Mouse (Mus musculus) ZHBTc4 (cell line): Measurements from ENCODE around the gene Eif3l.

Experiments used
- DNase-seq: peaks from one replicate; pipeline ENCODE4 v3.0.0-alpha.2; 2011; ENCODE audit warnings: low read depth, low spot score

Eif3l gene

GRCm38 (mm10) chr15:79093083-79093839 lies 18.3 kb downstream of the Eif3l start:
- DNase-seq, result no peak

DNA sequence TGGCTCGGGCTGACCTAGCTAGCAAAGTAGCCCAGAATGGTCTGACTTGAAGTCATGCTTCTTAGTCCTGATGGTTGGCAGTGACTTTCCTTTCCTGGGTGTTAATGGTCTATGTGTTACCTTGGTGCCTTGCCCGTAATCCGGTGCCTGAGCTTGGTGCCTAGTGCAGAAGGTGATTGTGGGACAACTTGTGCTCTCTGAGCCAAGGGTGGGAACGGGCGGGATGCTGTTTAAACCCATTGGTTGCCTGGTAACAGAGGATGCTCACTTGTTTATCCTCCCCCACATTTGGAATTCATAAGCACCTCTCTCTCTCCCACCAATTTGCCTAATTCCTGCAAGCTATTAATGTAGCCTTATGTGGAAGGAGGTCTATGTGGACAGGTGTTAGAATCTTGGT lies 20.5 kb downstream of the Eif3l start:
- DNase-seq, result no peak

- DNase-seq, result no peak
Observed at GRCm38 (mm10) chr15:79096556-79096955, 21.6 kb downstream of the Eif3l start.

DNA sequence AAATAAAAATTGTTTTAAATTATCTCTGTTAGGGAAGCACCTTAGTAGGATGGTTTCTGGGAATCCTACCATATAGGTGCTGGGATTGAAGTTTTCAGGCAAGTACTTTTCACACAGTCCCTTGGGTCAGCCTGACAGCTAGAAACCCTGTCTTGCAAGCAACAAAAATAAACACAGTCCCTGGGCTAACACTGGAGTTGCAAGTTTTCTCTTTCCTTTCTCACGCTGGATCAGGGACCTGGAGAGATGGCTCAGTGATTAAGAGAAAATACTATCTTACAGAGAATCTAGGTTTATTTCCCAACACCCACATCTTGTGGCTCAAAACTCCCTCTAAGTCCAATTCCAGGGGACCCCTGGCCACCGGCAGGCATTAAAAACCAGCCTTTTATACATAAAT lies 22.2 kb downstream of the Eif3l start:
- no peak for DNase-seq

GRCm38 (mm10) chr15:79097611-79098025 lies 22.6 kb downstream of the Eif3l start:
- DNase-seq, result peak; percentile 47

- DNase-seq, result peak; percentile 27
Observed at GRCm38 (mm10) chr15:79098220-79098619, 23.2 kb downstream of the Eif3l start.

- peak; percentile 39 for DNase-seq
Observed at GRCm38 (mm10) chr15:79098868-79099267, 23.9 kb downstream of the Eif3l start.

DNA sequence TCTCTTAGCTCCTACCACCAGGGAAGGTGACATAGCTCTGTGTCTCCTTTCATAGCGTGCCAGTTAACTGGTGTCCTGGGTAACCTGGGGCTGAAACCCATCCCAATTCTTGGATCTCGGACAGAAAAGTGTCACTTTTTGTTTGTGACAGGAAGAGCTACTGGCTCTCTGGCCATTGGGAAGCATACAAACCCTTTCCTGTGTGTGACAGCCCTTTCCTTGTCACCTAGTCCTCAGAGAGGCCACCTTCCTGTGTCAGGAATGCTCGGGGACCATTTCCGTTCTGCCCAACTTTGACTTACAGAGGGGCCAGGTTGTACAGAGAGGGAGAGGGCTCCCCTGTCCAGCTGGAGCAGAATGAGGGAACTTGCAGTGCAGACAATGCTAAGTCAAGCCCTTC lies 24.5 kb downstream of the Eif3l start:
- no peak for DNase-seq

- DNase-seq, result no peak
Observed at GRCm38 (mm10) chr15:79100391-79100790, 25.4 kb downstream of the Eif3l start.

DNA sequence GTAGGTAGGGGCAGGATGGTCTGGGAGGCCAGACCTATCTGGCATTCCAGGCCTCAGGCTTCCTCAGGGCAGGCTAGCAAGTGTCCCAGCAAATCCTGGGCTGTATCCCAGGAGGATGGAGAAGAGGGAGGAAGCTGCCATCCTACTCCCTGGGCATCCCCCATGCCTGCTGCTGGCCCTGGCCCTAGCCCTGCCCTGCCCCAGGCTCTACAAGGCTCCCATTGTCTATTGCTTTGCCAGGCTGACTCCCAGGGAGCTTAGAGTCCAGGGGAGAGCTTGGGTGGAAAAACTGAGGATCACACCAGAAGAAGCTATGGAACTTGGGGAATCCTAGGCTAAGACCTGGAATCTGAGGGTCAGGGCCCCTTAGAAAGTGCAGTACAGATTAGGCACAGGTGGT lies 26.6 kb downstream of the Eif3l start:
- no peak for DNase-seq

DNA sequence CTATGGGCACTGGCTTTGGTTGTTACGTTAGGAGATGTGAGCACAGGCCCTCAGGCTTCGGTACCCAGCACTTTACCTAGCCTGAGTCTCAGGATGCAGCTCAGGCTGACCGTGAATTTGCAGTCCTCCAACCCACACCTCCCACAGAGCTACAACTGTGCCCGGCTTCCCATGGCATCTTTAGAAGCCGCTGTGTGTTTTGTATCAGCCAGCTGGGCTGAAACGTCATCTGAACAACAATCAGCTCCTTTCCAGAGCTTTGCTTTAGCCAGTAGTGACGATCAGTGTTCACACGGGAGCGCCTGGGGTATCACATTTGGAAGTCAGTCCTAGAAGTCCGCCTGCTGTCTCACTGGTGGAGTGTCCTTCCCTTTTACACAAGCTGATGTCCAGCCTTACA lies 28.3 kb downstream of the Eif3l start:
- DNase-seq, result no peak

DNA sequence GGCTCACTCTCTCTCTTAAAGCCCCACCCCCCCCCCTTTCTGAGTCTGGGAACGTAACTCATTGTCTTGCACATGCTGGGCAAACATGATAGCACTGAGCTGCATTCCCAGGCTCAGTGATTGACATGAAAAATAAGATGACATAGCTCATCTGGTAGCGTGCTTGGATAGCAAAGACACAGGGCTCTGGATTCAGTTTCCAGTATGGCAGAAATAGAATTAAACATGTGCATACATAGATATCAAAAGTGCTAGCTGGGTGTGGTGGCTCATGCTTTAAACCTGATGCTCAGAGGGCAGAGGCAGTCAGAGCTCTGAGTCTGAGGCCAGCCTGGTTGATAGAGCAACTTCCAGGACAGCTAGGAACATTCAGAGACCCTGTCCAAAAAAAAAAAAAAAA lies 30.8 kb downstream of the Eif3l start:
- no peak for DNase-seq

DNA sequence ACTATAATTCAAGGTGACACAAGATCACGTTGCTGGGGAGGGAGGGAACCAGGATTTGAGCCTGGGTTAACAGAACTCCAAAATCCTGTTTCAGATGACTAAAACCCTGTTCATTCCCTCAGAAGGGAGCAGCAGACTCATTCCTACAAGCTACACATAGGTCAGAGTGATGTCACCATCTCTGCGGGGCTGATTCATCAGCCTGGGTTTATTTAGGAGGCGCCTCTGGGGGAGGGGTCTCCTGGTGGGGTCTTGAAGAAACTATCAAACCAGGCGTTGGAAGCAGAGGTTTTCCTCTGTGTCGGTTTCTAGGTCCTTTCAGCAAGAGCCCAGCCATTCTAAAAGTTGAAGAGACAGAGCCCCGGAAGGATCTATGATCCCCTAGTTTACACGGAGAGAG lies 33.0 kb downstream of the Eif3l start:
- DNase-seq, result no peak

- peak; percentile 50 for DNase-seq
Observed at GRCm38 (mm10) chr15:79108421-79109320, 33.7 kb downstream of the Eif3l start, which contains the start of gene Micall1. TSS of gene Micall1 (plus strand) at chr15:79108898.

DNA sequence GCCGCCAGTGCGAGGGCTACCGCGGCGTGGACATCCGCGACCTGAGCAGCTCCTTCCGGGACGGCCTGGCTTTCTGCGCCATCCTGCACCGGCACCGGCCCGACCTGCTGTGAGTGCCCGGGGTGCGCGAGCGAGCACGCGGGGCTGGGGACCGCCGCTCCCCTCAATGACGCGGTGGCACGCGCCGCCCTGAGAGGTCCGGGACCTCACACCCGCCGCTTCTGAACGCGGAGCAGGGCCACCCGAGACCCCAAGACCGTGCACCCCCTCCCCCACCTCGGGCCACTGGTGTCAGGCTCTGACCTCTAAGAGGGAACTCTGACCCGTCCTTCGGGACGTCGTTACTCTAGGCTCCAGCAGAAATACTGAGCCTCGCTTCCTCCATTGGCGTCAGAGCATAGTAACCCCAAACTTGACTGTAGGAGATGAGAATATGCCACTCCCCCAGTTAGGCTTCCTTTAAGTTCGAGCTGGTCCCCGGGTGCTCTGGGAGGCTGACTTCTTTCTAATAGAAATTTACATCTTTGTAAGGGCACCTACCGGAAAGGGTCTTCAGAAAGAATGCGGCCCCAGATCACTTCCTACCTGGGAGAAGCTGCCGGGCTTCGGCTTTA lies 34.4 kb downstream of the Eif3l start:
- peak; percentile 31 for DNase-seq

DNA sequence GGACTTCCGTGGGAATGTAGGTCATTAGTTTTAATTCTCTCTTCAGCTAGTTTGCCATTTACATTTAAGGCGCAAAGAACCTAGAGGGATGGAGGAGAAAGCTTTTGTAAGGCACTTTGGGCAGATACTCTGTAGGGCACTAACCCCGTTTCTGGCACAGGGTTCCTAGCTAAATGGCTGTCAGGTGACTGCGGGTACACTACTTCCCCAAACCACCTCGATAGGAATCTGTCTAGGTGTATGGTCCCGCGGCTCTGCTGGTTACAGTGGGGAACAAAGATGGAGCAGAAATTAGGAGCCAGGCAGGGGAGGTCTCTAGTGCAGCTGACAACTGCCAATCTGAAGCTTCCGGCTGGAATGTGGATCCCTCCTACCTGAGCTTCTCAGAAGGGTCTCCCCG lies 35.1 kb downstream of the Eif3l start:
- no peak for DNase-seq

- DNase-seq, result no peak
Observed at GRCm38 (mm10) chr15:79110528-79110927, 35.5 kb downstream of the Eif3l start.

GRCm38 (mm10) chr15:79111774-79112173 lies 36.8 kb downstream of the Eif3l start:
- DNase-seq, result no peak

DNA sequence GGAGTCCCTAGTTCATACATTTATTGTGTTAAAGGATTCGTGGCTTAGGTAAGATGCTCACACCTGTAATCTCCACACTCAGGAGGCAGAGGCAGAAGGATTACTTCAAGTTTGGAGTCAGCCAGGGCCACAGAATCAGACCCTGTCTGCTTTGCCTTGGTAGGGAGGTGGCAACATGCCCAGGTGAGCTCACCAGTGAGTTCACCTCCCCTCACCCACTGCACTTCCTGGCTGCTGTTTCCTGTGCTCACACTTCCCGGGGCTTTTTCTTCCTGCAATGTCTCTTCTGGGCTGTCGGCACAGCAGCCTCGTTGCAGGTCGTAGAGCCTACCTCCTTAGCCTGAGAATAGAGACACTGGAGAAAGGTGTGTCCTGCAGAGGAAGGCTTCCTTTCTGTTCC lies 40.3 kb downstream of the Eif3l start:
- no peak for DNase-seq

DNA sequence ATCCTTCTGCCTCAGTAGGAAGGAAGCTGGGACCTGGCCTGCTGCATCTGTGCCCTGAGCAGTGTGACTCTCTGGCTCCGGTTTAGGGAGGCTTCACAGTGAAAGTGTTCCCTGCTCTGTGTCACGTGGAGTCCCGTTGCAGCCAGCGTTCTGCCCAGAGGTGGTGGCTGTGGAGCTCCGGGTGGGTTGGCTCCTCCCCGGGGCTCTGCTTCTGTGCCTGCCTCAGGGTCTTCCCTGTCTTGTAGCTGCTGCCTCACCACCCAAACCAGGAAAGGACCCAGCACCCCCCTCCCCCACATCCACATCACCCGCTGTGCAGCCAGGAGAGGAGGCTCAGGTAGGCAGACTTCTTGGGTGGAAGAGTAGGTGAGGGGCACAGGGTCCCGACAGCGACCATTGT lies 44.5 kb downstream of the Eif3l start:
- DNase-seq, result no peak

DNA sequence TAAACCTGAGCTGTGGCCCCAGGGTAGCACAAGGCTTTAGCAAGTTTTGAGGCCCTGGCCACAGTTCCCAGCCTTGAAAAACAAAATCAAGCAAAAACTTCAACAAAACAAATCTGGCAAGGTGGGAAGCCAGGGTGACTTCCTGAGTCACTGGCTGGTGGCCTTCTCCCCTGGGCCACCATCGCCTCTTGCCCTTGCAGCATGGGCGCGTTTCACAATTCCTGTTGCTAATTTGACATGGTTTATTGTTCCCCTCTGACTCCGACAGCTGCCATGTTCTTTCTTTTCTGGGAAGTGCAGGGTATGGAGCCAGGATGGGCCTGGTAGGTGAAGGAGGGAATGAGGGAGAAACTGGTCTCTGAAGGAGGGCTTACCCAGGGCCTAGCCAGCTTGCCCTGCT lies 47.1 kb downstream of the Eif3l start:
- DNase-seq, result no peak

DNA sequence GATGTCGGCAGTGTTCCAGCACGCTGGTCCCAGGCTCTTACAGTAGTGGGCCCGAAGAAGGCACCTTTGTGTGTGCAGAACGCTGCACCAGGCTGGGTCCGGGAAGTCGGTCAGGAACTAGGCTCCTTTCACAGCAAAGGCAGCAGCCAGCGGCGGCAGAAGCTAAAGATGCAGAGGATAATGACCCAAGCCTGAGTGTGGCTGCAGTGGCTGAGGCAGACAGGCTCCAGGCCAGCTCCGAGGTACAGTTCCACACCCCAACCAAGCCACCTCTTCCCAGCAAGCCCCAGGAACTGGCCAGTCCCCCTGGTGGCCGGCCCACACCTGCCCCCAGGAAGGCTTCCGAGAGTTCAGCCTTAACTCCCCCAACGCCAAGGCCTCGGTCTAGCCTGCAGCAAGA lies 47.6 kb downstream of the Eif3l start:
- no peak for DNase-seq
